Mouse (Mus musculus): ENCODE results near the gene Ly6g6f. TPM values are rescaled to one million over a fixed set of nuclear protein-coding genes. Genes with fewer than 3 reads are reported as not detected.
"Not testable (repeated sequence)": the region's sequence is repeated elsewhere in the genome, so short reads cannot be mapped to it uniquely, and the experiment has no call there.

The Ly6g6f gene
- total RNA-seq, 2 experiments from 2014 or later = not detected

GRCm38 (mm10) chr17:35055691-35056495 lies 29.5 kb downstream of the Ly6g6f start:
- no peak for DNase-seq (ENCODE audit: low spot score in 2 of 2)

GRCm38 (mm10) chr17:35052271-35052798 lies 33.1 kb downstream of the Ly6g6f start:
- no peak for DNase-seq (ENCODE audit: low spot score in 2 of 2)

- peak in 1 of 2 experiments; percentile 55 for DNase-seq (ENCODE audit: low spot score in 2 of 2)
Observed at GRCm38 (mm10) chr17:35051156-35052086, 34.0 kb downstream of the Ly6g6f start.

- peak; percentile 37 to 63 for DNase-seq (ENCODE audit: low spot score in 2 of 2)
Observed at GRCm38 (mm10) chr17:35050126-35050750, 35.2 kb downstream of the Ly6g6f start.

GRCm38 (mm10) chr17:35049561-35050016 lies 35.8 kb downstream of the Ly6g6f start, which contains the start of gene Clic1:
Gene Clic1, plus strand, starts transcription at chr17:35049966.
- DNase-seq (ENCODE audit: low spot score in 2 of 2) = no peak

GRCm38 (mm10) chr17:35048932-35049440 lies 36.4 kb downstream of the Ly6g6f start:
- DNase-seq (ENCODE audit: low spot score in 2 of 2) = no peak

- DNase-seq (ENCODE audit: low spot score in 2 of 2) = no peak
Observed at GRCm38 (mm10) chr17:35048149-35048931, 37.1 kb downstream of the Ly6g6f start.

GRCm38 (mm10) chr17:35047688-35048087 lies 37.7 kb downstream of the Ly6g6f start:
- no peak for DNase-seq (ENCODE audit: low spot score in 2 of 2)

GRCm38 (mm10) chr17:35046681-35047455 lies 38.5 kb downstream of the Ly6g6f start, which contains the start of gene Msh5:
Gene Msh5, minus strand, starts transcription at chr17:35046745.
- DNase-seq (ENCODE audit: low spot score in 2 of 2) = peak; percentile 91 to 93

- no peak for DNase-seq (ENCODE audit: low spot score in 2 of 2)
Observed at GRCm38 (mm10) chr17:35045807-35046680, 39.4 kb downstream of the Ly6g6f start.

- no peak for DNase-seq (ENCODE audit: low spot score in 2 of 2)
Observed at GRCm38 (mm10) chr17:35044904-35045806, 40.3 kb downstream of the Ly6g6f start.

GRCm38 (mm10) chr17:35043794-35044193 lies 41.6 kb downstream of the Ly6g6f start:
- no peak for DNase-seq (ENCODE audit: low spot score in 2 of 2)

- no peak for DNase-seq (ENCODE audit: low spot score in 2 of 2)
Observed at GRCm38 (mm10) chr17:35039121-35039873, 46.1 kb downstream of the Ly6g6f start.

- DNase-seq (ENCODE audit: low spot score in 2 of 2) = no peak
Observed at GRCm38 (mm10) chr17:35034896-35035295, 50.5 kb downstream of the Ly6g6f start.

- not testable (repeated sequence) for DNase-seq (ENCODE audit: low spot score in 2 of 2)
Observed at GRCm38 (mm10) chr17:35033703-35034102, 51.7 kb downstream of the Ly6g6f start.

GRCm38 (mm10) chr17:35032323-35032870 lies 53.0 kb downstream of the Ly6g6f start:
- no peak for DNase-seq (ENCODE audit: low spot score in 2 of 2)
